Mouse (Mus musculus): Measurements from ENCODE around the gene Thrap3. TPM values are rescaled to one million over a fixed set of nuclear protein-coding genes. Genes with fewer than 3 reads are reported as not detected.

Gene Thrap3
- polyA plus RNA-seq, 1 experiment from 2014 or later, result 258 TPM

- H3K36me3 ChIP-seq (ENCODE audit: control insufficient read depth, insufficient read depth, low read length), result peaks cover 4% of the 10 kb centered on the region; the same call in 1 of the 2 replicates
- no peak overlapping the region for H3K27ac ChIP-seq (ENCODE audit: low read length)
- H3K27me3 ChIP-seq (ENCODE audit: control insufficient read depth, insufficient read depth, low read length), result no peaks in the 10 kb centered on the region
- H3K4me3 ChIP-seq (ENCODE audit: low read depth, low read length), result no peak overlapping the region
- peaks cover 14% of the 10 kb centered on the region for H3K4me1 ChIP-seq (ENCODE audit: control insufficient read depth, insufficient read depth, low read length)
- WGBS, result 91% methylated on average over 8 of the region's 8 CpGs
- no peak overlapping the region for H3K9ac ChIP-seq (replicated peaks; ENCODE audit: low read depth, low read length)
- ATAC-seq (ENCODE audit: insufficient number of reproducible peaks, insufficient read depth, low FRiP score, low read depth), result no peak
- no peaks in the 10 kb centered on the region for H3K9me3 ChIP-seq (ENCODE audit: control insufficient read depth, low read depth, low read length)
- no peak overlapping the region for H3K4me2 ChIP-seq (replicated peaks; ENCODE audit: low read depth, low read length)
Measured at GRCm38 (mm10) chr4:126160981-126161380, 41.6 kb downstream of the Thrap3 start.

- Histone ChIP-seq H3K36me3 (ENCODE audit: control insufficient read depth, insufficient read depth, low read length) (no peaks in the 10 kb centered on the region), H3K9me3 (ENCODE audit: control insufficient read depth, low read depth, low read length) (no peaks in the 10 kb centered on the region), H3K9ac (replicated peaks; ENCODE audit: low read depth, low read length) (no peak overlapping the region), H3K27me3 (ENCODE audit: control insufficient read depth, insufficient read depth, low read length) (no peaks in the 10 kb centered on the region), H3K4me3 (ENCODE audit: low read depth, low read length) (no peak overlapping the region), H3K27ac (ENCODE audit: low read length) (no peak overlapping the region), H3K4me2 (replicated peaks; ENCODE audit: low read depth, low read length) (no peak overlapping the region), H3K4me1 (ENCODE audit: control insufficient read depth, insufficient read depth, low read length) (peaks cover 25% of the 10 kb centered on the region)
- no peak for ATAC-seq (ENCODE audit: insufficient number of reproducible peaks, insufficient read depth, low FRiP score, low read depth)
- WGBS, result 71% methylated on average over 8 of the region's 8 CpGs
Measured at GRCm38 (mm10) chr4:126159455-126159854, 43.1 kb downstream of the Thrap3 start.

GRCm38 (mm10) chr4:126157562-126157961 lies 45.0 kb downstream of the Thrap3 start:
- no peaks in the 10 kb centered on the region for H3K9me3 ChIP-seq (ENCODE audit: control insufficient read depth, low read depth, low read length)
- ATAC-seq (ENCODE audit: insufficient number of reproducible peaks, insufficient read depth, low FRiP score, low read depth), result no peak
- H3K36me3 ChIP-seq (ENCODE audit: control insufficient read depth, insufficient read depth, low read length), result no peaks in the 10 kb centered on the region
- 90% methylated on average over 6 of the region's 6 CpGs for WGBS
- no peak overlapping the region for H3K27ac ChIP-seq (ENCODE audit: low read length)
- no peak overlapping the region for H3K9ac ChIP-seq (replicated peaks; ENCODE audit: low read depth, low read length)
- peaks cover 17% of the 10 kb centered on the region for H3K4me1 ChIP-seq (ENCODE audit: control insufficient read depth, insufficient read depth, low read length)
- no peak overlapping the region for H3K4me2 ChIP-seq (replicated peaks; ENCODE audit: low read depth, low read length)
- H3K27me3 ChIP-seq (ENCODE audit: control insufficient read depth, insufficient read depth, low read length), result no peaks in the 10 kb centered on the region
- H3K4me3 ChIP-seq (ENCODE audit: low read depth, low read length), result no peak overlapping the region

- 62% methylated on average over 5 of the region's 5 CpGs for WGBS
- Histone ChIP-seq H3K9me3 (ENCODE audit: control insufficient read depth, low read depth, low read length) (no peaks in the 10 kb centered on the region), H3K27me3 (ENCODE audit: control insufficient read depth, insufficient read depth, low read length) (no peaks in the 10 kb centered on the region), H3K4me1 (ENCODE audit: control insufficient read depth, insufficient read depth, low read length) (peaks cover 11% of the 10 kb centered on the region; the same call in 1 of the 2 replicates), H3K27ac (ENCODE audit: low read length) (no peak overlapping the region), H3K4me3 (ENCODE audit: low read depth, low read length) (no peak overlapping the region), H3K9ac (replicated peaks; ENCODE audit: low read depth, low read length) (no peak overlapping the region), H3K4me2 (replicated peaks; ENCODE audit: low read depth, low read length) (no peak overlapping the region), H3K36me3 (ENCODE audit: control insufficient read depth, insufficient read depth, low read length) (peaks cover 4% of the 10 kb centered on the region)
- ATAC-seq (ENCODE audit: insufficient number of reproducible peaks, insufficient read depth, low FRiP score, low read depth), result no peak
Measured at GRCm38 (mm10) chr4:126156617-126157016, 45.9 kb downstream of the Thrap3 start.

GRCm38 (mm10) chr4:126155869-126156268 lies 46.7 kb downstream of the Thrap3 start:
- WGBS, result 20% methylated on average over 2 of the region's 2 CpGs
- Histone ChIP-seq H3K9ac (replicated peaks; ENCODE audit: low read depth, low read length) (no peak overlapping the region), H3K27ac (ENCODE audit: low read length) (peak overlapping the region; percentile 78), H3K4me1 (ENCODE audit: control insufficient read depth, insufficient read depth, low read length) (peaks cover 17% of the 10 kb centered on the region), H3K4me2 (replicated peaks; ENCODE audit: low read depth, low read length) (no peak overlapping the region), H3K36me3 (ENCODE audit: control insufficient read depth, insufficient read depth, low read length) (peaks cover 8% of the 10 kb centered on the region), H3K9me3 (ENCODE audit: control insufficient read depth, low read depth, low read length) (no peaks in the 10 kb centered on the region), H3K27me3 (ENCODE audit: control insufficient read depth, insufficient read depth, low read length) (no peaks in the 10 kb centered on the region), H3K4me3 (ENCODE audit: low read depth, low read length) (no peak overlapping the region)
- ATAC-seq (ENCODE audit: insufficient number of reproducible peaks, insufficient read depth, low FRiP score, low read depth), result no peak; the same call in 1 of the 2 replicates

- peaks cover 8% of the 10 kb centered on the region for H3K36me3 ChIP-seq (ENCODE audit: control insufficient read depth, insufficient read depth, low read length)
- H3K9me3 ChIP-seq (ENCODE audit: control insufficient read depth, low read depth, low read length), result no peaks in the 10 kb centered on the region
- no peak overlapping the region for H3K4me3 ChIP-seq (ENCODE audit: low read depth, low read length)
- ATAC-seq (ENCODE audit: insufficient number of reproducible peaks, insufficient read depth, low FRiP score, low read depth), result no peak
- no peak overlapping the region for H3K4me2 ChIP-seq (replicated peaks; ENCODE audit: low read depth, low read length)
- WGBS, result 20% methylated on average over 4 of the region's 4 CpGs
- no peak overlapping the region for H3K9ac ChIP-seq (replicated peaks; ENCODE audit: low read depth, low read length)
- no peaks in the 10 kb centered on the region for H3K27me3 ChIP-seq (ENCODE audit: control insufficient read depth, insufficient read depth, low read length)
- peaks cover 24% of the 10 kb centered on the region for H3K4me1 ChIP-seq (ENCODE audit: control insufficient read depth, insufficient read depth, low read length)
- peak overlapping the region; percentile 78 for H3K27ac ChIP-seq (ENCODE audit: low read length)
Measured at GRCm38 (mm10) chr4:126155183-126155582, 47.4 kb downstream of the Thrap3 start.

- H3K36me3 ChIP-seq (ENCODE audit: control insufficient read depth, insufficient read depth, low read length), result peaks cover 8% of the 10 kb centered on the region
- 55% methylated on average over 14 of the region's 14 CpGs for WGBS
- H3K27ac ChIP-seq (ENCODE audit: low read length), result no peak overlapping the region
- no peaks in the 10 kb centered on the region for H3K27me3 ChIP-seq (ENCODE audit: control insufficient read depth, insufficient read depth, low read length)
- no peak for ATAC-seq (ENCODE audit: insufficient number of reproducible peaks, insufficient read depth, low FRiP score, low read depth)
- H3K4me3 ChIP-seq (ENCODE audit: low read depth, low read length), result no peak overlapping the region
- H3K4me1 ChIP-seq (ENCODE audit: control insufficient read depth, insufficient read depth, low read length), result peaks cover 40% of the 10 kb centered on the region
- H3K9ac ChIP-seq (replicated peaks; ENCODE audit: low read depth, low read length), result no peak overlapping the region
- H3K4me2 ChIP-seq (replicated peaks; ENCODE audit: low read depth, low read length), result no peak overlapping the region
- no peaks in the 10 kb centered on the region for H3K9me3 ChIP-seq (ENCODE audit: control insufficient read depth, low read depth, low read length)
Measured at GRCm38 (mm10) chr4:126152864-126153263, 49.7 kb downstream of the Thrap3 start.

- 81% methylated on average over 16 of the region's 16 CpGs for WGBS
- ATAC-seq (ENCODE audit: insufficient number of reproducible peaks, insufficient read depth, low FRiP score, low read depth), result no peak
- no peak overlapping the region for H3K9ac ChIP-seq (replicated peaks; ENCODE audit: low read depth, low read length)
- H3K36me3 ChIP-seq (ENCODE audit: control insufficient read depth, insufficient read depth, low read length), result peaks cover 8% of the 10 kb centered on the region
- peaks cover 46% of the 10 kb centered on the region for H3K4me1 ChIP-seq (ENCODE audit: control insufficient read depth, insufficient read depth, low read length)
- H3K4me2 ChIP-seq (replicated peaks; ENCODE audit: low read depth, low read length), result no peak overlapping the region
- H3K4me3 ChIP-seq (ENCODE audit: low read depth, low read length), result no peak overlapping the region
- H3K9me3 ChIP-seq (ENCODE audit: control insufficient read depth, low read depth, low read length), result no peaks in the 10 kb centered on the region
- no peaks in the 10 kb centered on the region for H3K27me3 ChIP-seq (ENCODE audit: control insufficient read depth, insufficient read depth, low read length)
- no peak overlapping the region for H3K27ac ChIP-seq (ENCODE audit: low read length)
Measured at GRCm38 (mm10) chr4:126151701-126152440, 50.7 kb downstream of the Thrap3 start.

- Histone ChIP-seq H3K27me3 (ENCODE audit: control insufficient read depth, insufficient read depth, low read length) (no peaks in the 10 kb centered on the region), H3K4me2 (replicated peaks; ENCODE audit: low read depth, low read length) (peak overlapping the region; percentile 88), H3K4me1 (ENCODE audit: control insufficient read depth, insufficient read depth, low read length) (peaks cover 49% of the 10 kb centered on the region), H3K9ac (replicated peaks; ENCODE audit: low read depth, low read length) (no peak overlapping the region), H3K36me3 (ENCODE audit: control insufficient read depth, insufficient read depth, low read length) (peaks cover 8% of the 10 kb centered on the region), H3K27ac (ENCODE audit: low read length) (peak overlapping the region; percentile 92), H3K4me3 (ENCODE audit: low read depth, low read length) (peak overlapping the region; percentile 65), H3K9me3 (ENCODE audit: control insufficient read depth, low read depth, low read length) (no peaks in the 10 kb centered on the region)
- ATAC-seq (ENCODE audit: insufficient number of reproducible peaks, insufficient read depth, low FRiP score, low read depth), result no peak
- 56% methylated on average over 6 of the region's 6 CpGs for WGBS
Measured at GRCm38 (mm10) chr4:126150949-126151320, 51.6 kb downstream of the Thrap3 start.
